Comparison of ENCODE assay signal across 10 mouse cellular contexts in genomic region chr2:25177076-25177475, GRCm38 (mm10). TPM values are rescaled to one million over a fixed set of nuclear protein-coding genes. Genes with fewer than 3 reads are reported as not detected.
DNase-seq lines count a peak whose midpoint lies in the region; ATAC-seq lines count a peak whose summit lies in the region.
"Had no signal": no experiment of that assay in that cellular context is flagged by ENCODE, and none has a peak within 500 bp of the region (broad histone marks: within the 10 kb centered on the region; RNA-seq: fewer than 3 reads in every experiment).

No protein-coding gene starts in this region.

- H3K9me3 ChIP-seq in limb, embryonic 15.5 days: no peaks in the 10 kb centered on the region
- H3K9me3 ChIP-seq: liver, embryonic 12.5 days had no signal

- no peak overlapping the region for H3K9ac ChIP-seq in limb, embryonic 15.5 days
- H3K9ac ChIP-seq: liver, embryonic 12.5 days had no signal

- H3K27ac ChIP-seq in limb, embryonic 15.5 days: peak overlapping the region; percentile 72
- H3K27ac ChIP-seq: liver, embryonic 12.5 days had no signal

- H3K4me3 ChIP-seq in limb, embryonic 15.5 days: no peak overlapping the region
- H3K4me3 ChIP-seq: liver, embryonic 12.5 days had no signal

- 26% methylated on average over 4 of the region's 4 CpGs for WGBS in limb, embryonic 15.5 days

- no peaks in the 10 kb centered on the region for H3K36me3 ChIP-seq in limb, embryonic 15.5 days
- H3K36me3 ChIP-seq: liver, embryonic 12.5 days had no signal

- no peak for ATAC-seq in limb, embryonic 15.5 days (ENCODE audit: insufficient number of reproducible peaks, low FRiP score, low TSS enrichment, low read depth)
- ATAC-seq: liver, embryonic 12.5 days had no signal

- peak; percentile 97 for DNase-seq in heart, adult 11 months
- no peak for DNase-seq in heart, adult 8-10 months (ENCODE audit: low spot score)
- peak; percentile 23 for DNase-seq in retina, postnatal 1 day
- no peak for DNase-seq in retina, embryonic 14.5 days (ENCODE audit: low spot score)
- no peak for DNase-seq in adrenal gland, adult 18-20 months (ENCODE audit: low spot score in 2 of 2)
- DNase-seq in layer of hippocampus, adult 9-11 months: no peak
- DNase-seq in adrenal gland, postnatal 25 days: no peak

- H3K4me2 ChIP-seq in limb, embryonic 15.5 days: no peak overlapping the region
- H3K4me2 ChIP-seq: liver, embryonic 12.5 days had no signal

- H3K4me1 ChIP-seq in limb, embryonic 15.5 days: peaks cover 57% of the 10 kb centered on the region

- H3K27me3 ChIP-seq in limb, embryonic 15.5 days: peaks cover 40% of the 10 kb centered on the region

RNA-seq across cellular contexts. Expression of gene Nrarp, which starts 3.5 kb away (rescaled TPM):
- 1 to 10 TPM; 5.0 to 9.4 (median 9.2) TPM for total RNA-seq in heart, adult 8-10 months (2022)
- polyA plus RNA-seq in limb, embryonic 15.5 days (2015; fragmentation: Nextera tagmentation; extraction: Ambion mirVana): 28.5 and 33.5 TPM in 2 replicates
- total RNA-seq in adrenal gland, adult 18-20 months (2021): 1 to 10 TPM; 2.3 to 3.5 TPM
- total RNA-seq in adrenal gland, postnatal 25 days (2021): 2.2 and 4.0 TPM in 2 replicates

RNA-seq across cellular contexts. Expression of gene Tor4a, which starts 19.6 kb away (rescaled TPM):
- total RNA-seq in heart, adult 8-10 months (2022): 1 to 10 TPM; 3.9 to 5.0 (median 4.7) TPM
- 8.9 and 10.0 TPM in 2 replicates for polyA plus RNA-seq in limb, embryonic 15.5 days (2015; fragmentation: Nextera tagmentation; extraction: Ambion mirVana)
- total RNA-seq in adrenal gland, adult 18-20 months (2021): 10 to 100 TPM; 11.6 to 19.5 TPM
- total RNA-seq in adrenal gland, postnatal 25 days (2021): 28.1 and 33.9 TPM in 2 replicates

RNA-seq across cellular contexts. Expression of gene Nelfb, which starts 34.2 kb away (rescaled TPM):
- 10 to 100 TPM; 38.5 to 49.3 (median 39.5) TPM for total RNA-seq in heart, adult 8-10 months (2022)
- 114 and 117 TPM in 2 replicates for polyA plus RNA-seq in limb, embryonic 15.5 days (2015; fragmentation: Nextera tagmentation; extraction: Ambion mirVana)
- 10 to 100 TPM; 48.8 to 49.5 TPM for total RNA-seq in adrenal gland, adult 18-20 months (2021)
- total RNA-seq in adrenal gland, postnatal 25 days (2021): 61.8 and 66.9 TPM in 2 replicates

RNA-seq across cellular contexts. Expression of gene Stpg3, which starts 37.4 kb away (rescaled TPM):
- total RNA-seq in heart, adult 8-10 months (2022): not detected
- polyA plus RNA-seq in limb, embryonic 15.5 days (2015; fragmentation: Nextera tagmentation; extraction: Ambion mirVana): not detected in 2 replicates
- total RNA-seq in adrenal gland, adult 18-20 months (2021): not detected
- not detected in 2 replicates for total RNA-seq in adrenal gland, postnatal 25 days (2021)
- total RNA-seq: gastrocnemius, postnatal 14 days had no signal
- polyA plus RNA-seq: liver, embryonic 12.5 days had no signal

RNA-seq across cellular contexts. Expression of gene Fam166a, which starts 41.5 kb away (rescaled TPM):
- not detected for total RNA-seq in heart, adult 8-10 months (2022)
- 0.81 TPM in 1 of 2 replicates, not detected in the other for polyA plus RNA-seq in limb, embryonic 15.5 days (2015; fragmentation: Nextera tagmentation; extraction: Ambion mirVana)
- not detected for total RNA-seq in adrenal gland, adult 18-20 months (2021)
- total RNA-seq in adrenal gland, postnatal 25 days (2021): 0.46 TPM in 1 of 2 replicates, not detected in the other
- total RNA-seq: gastrocnemius, postnatal 14 days had no signal
- polyA plus RNA-seq: liver, embryonic 12.5 days had no signal

Comparison
In these comparisons a context has a peak if more than half of its experiments do, and no peak if none do; other contexts are left out.
1. DNase-seq: peak in heart, adult 11 months (single experiment) and retina, postnatal 1 day (single experiment); none in heart, adult 8-10 months (single experiment), retina, embryonic 14.5 days (single experiment), adrenal gland, adult 18-20 months (0 of 2), layer of hippocampus, adult 9-11 months (single experiment) and adrenal gland, postnatal 25 days (single experiment).